Mouse (Mus musculus) hindbrain, embryonic 11.5 days (tissue): ENCODE data around the gene Npvf. TPM values are rescaled to one million over a fixed set of nuclear protein-coding genes. Genes with fewer than 3 reads are reported as not detected.

Source experiments
- ATAC-seq: fragments of 200-750 bp; cut with Nextera tagmentation; 2 replicates; pipeline ENCODE4 v1.8.0; 2017; ENCODE audit warnings: mild to moderate bottlenecking, moderate TSS enrichment, moderate library complexity; ENCODE audit not compliant: low FRiP score
- DNase-seq: peaks from one replicate; pipeline ENCODE4 v3.0.0-alpha.2; 2015; ENCODE audit warnings: low spot score
- H3K27ac ChIP-seq: fragments of 300-500 bp; sonication (generic); 2 replicates; pipeline ENCODE4 v1.5.1; 2014; ENCODE audit warnings: mild to moderate bottlenecking, low read depth, low read length
- H3K27me3 ChIP-seq: fragments of 300-500 bp; sonication (generic); 2 replicates; pipeline ENCODE4 v1.6.1; 2014; ENCODE audit warnings: mild to moderate bottlenecking, low read length, moderate library complexity, mixed read lengths; ENCODE audit not compliant: control insufficient read depth, insufficient read depth
- H3K36me3 ChIP-seq: fragments of 300-500 bp; sonication (generic); 2 replicates; pipeline ENCODE4 v1.6.1; 2014; ENCODE audit warnings: mild to moderate bottlenecking, low read length, moderate library complexity, mixed read lengths; ENCODE audit not compliant: control insufficient read depth, insufficient read depth
- H3K4me1 ChIP-seq: fragments of 300-500 bp; sonication (generic); replicated peaks from 2 replicates; pipeline ENCODE4 v1.6.1; 2014; ENCODE audit warnings: low read length, mixed read lengths; ENCODE audit not compliant: control insufficient read depth, insufficient read depth
- H3K4me2 ChIP-seq: fragments of 300-500 bp; sonication (generic); replicated peaks from 2 replicates; pipeline ENCODE4 v1.6.1; 2014; ENCODE audit warnings: mild to moderate bottlenecking, low read depth, low read length
- H3K4me3 ChIP-seq: fragments of 300-500 bp; sonication (generic); 2 replicates; pipeline ENCODE4 v1.5.1; 2014; ENCODE audit warnings: low read depth, low read length
- H3K9ac ChIP-seq: fragments of 300-500 bp; sonication (generic); 2 replicates; pipeline ENCODE4 v1.6.1; 2014; ENCODE audit warnings: low read depth, low read length
- H3K9me3 ChIP-seq: fragments of 300-500 bp; sonication (generic); 2 replicates; pipeline ENCODE4 v1.6.1; 2016; ENCODE audit warnings: low read length; ENCODE audit not compliant: control insufficient read depth
- WGBS: fragments of 180-500 bp; shearing (Covaris S2); extraction: QIAGEN DNeasy Blood & Tissue Kit; methylation state at CpG from one replicate; pipeline ENCODE4 v1.1.7; 2014; 5-methylcytosine and 5-hydroxymethylcytosine counted together
- polyA plus RNA-seq: library from polyadenylated mRNA; unstranded; fragments of >200 nt; fragmentation: Nextera tagmentation; extraction: Ambion mirVana; gene quantifications from 2 replicates; pipeline ENCODE4 v1.2.1, GENCODE M21; 2014

Npvf gene
- polyA plus RNA-seq, result not detected in 2 replicates

DNA sequence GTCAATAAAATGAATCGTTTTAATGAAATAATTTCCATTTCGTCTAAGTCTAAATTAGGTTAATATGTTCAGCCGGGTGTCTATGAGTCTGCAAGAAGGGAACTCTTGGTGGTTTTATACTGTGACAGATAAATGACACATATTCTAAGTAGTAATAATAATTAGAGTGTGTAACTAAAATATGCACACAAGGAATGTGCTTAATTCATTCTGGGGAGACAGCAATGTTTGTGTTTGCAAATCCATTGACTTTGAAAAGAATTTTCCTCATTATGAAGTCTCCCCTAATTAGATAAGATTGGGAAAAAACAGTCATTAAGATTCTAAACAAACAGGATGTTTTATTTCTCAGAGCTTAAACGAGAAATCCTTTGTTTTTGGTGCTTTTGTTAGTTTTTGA is at the start of gene Npvf:
TSS of gene Npvf (minus strand) at position 84 of the 400 bp plus-strand sequence.
- Histone ChIP-seq H3K9me3 (no peaks in the 10 kb centered on the region), H3K4me2 (no peak within 1 kb of the TSS), H3K27me3 (no peaks in the 10 kb centered on the region), H3K4me3 (no peak within 1 kb of the TSS), H3K9ac (no peak within 1 kb of the TSS), H3K36me3 (no peaks in the 10 kb centered on the region), H3K27ac (no peak within 1 kb of the TSS), H3K4me1 (no peaks in the 10 kb centered on the region)
- ATAC-seq (no peak), DNase-seq (no peak)
- 81% methylated on average over 4 of the region's 4 CpGs for WGBS

DNA sequence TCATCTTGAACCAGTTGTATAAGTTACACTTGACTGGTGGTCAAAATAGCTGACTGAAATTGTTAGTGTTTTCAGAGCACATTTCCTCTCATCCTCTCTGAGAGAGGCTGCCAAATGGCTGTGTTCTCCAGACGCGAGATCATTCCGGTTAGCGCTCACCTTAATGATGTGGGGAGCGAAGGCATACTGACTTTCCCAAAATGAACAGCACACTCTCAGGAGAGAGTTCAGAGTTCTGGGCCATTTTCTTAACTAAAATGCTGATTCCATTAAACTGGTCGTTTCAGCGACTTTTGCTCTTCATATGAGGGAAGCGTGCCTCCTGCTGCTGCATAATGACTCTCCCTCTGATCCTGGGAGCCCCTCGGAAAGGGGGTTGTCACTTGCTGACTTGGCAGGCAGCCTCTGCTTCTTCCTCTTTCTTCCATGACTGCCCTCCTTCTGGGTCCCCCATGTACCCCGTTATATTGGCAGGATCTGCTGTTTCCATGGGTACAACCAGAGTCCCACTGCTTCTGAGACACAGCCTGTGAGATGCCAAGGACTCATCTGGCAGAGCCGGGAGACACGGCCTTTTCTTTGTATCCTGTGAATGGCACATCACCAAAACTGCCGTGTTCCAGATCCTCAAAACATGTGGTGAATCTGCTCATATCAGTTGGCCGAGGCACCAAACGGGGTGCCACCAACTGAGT is 35.0 kb upstream of the Npvf start:
- Histone ChIP-seq H3K27ac (no peak overlapping the region), H3K4me2 (no peak overlapping the region), H3K9ac (no peak overlapping the region), H3K36me3 (no peaks in the 10 kb centered on the region), H3K4me3 (no peak overlapping the region), H3K4me1 (no peaks in the 10 kb centered on the region), H3K27me3 (no peaks in the 10 kb centered on the region), H3K9me3 (no peaks in the 10 kb centered on the region)
- no peak for DNase-seq
- no peak for ATAC-seq
- WGBS, result 75% methylated on average over 15 of the region's 15 CpGs

DNA sequence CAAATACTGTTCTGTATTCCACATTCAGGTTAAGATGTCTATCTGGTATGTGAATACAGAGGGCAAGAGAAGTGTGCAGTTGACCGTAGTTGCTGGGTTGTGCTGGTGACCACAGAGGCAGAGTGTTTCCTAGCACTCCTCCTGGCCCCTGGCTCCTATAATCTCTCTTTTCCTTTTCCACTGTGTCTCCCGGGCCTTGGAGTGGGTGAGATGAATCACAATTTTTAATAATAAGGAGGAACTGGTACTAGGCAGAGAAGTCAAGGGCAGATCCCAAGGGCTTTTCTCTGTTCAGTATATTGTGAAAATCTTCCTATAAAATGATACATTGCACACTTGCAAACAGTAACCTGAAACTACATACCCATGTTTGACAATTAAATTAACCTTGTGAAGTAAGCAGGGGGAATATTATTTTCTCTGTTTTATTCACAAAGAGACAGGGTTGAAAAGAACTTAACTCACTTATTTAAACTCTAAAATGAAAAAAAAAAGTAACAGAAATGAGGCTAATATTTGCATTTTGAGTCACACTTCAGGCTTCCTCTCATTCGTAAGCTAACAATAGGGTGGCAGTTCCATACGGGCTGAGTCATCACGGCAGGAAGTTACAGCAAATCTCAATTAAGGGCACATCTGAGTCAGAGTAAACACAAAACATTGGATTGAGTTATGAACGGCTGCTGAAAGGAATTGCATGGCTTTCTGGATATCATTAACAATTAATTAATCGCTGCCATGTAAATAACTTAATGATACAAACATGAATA is 30.6 kb upstream of the Npvf start:
- Histone ChIP-seq H3K4me1 (no peaks in the 10 kb centered on the region), H3K36me3 (no peaks in the 10 kb centered on the region), H3K9ac (no peak overlapping the region), H3K27me3 (no peaks in the 10 kb centered on the region), H3K9me3 (no peaks in the 10 kb centered on the region), H3K4me2 (no peak overlapping the region), H3K27ac (no peak overlapping the region), H3K4me3 (no peak overlapping the region)
- DNase-seq (no peak), ATAC-seq (no peak)
- WGBS, result 68% methylated on average over 7 of the region's 7 CpGs

DNA sequence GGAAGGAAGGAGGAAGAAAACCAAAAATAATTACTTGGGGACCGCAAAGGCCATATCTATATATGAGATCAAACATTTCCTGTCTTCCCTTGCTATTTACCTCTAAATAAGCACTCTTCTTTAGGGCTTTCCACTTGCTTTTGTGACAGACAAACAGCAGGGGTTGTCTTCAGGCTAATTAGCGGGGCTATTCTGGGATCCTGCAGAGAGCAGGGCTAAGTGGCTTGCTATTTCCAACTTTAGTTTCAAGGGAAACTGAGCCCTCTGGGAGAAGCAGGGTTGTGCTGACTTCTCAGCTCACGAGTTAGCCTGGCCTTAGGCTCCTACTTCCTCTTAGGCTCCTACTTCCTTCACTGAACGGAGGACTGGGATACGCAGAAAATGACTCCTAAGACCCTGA is 27.3 kb upstream of the Npvf start:
- no peaks in the 10 kb centered on the region for H3K27me3 ChIP-seq
- ATAC-seq (no peak), DNase-seq (no peak)
- H3K9me3 ChIP-seq, result no peaks in the 10 kb centered on the region
- H3K4me2 ChIP-seq, result no peak overlapping the region
- no peak overlapping the region for H3K9ac ChIP-seq
- 37% methylated on average over 5 of the region's 5 CpGs for WGBS
- no peak overlapping the region for H3K27ac ChIP-seq
- H3K4me3 ChIP-seq, result no peak overlapping the region
- H3K36me3 ChIP-seq, result no peaks in the 10 kb centered on the region
- H3K4me1 ChIP-seq, result no peaks in the 10 kb centered on the region

DNA sequence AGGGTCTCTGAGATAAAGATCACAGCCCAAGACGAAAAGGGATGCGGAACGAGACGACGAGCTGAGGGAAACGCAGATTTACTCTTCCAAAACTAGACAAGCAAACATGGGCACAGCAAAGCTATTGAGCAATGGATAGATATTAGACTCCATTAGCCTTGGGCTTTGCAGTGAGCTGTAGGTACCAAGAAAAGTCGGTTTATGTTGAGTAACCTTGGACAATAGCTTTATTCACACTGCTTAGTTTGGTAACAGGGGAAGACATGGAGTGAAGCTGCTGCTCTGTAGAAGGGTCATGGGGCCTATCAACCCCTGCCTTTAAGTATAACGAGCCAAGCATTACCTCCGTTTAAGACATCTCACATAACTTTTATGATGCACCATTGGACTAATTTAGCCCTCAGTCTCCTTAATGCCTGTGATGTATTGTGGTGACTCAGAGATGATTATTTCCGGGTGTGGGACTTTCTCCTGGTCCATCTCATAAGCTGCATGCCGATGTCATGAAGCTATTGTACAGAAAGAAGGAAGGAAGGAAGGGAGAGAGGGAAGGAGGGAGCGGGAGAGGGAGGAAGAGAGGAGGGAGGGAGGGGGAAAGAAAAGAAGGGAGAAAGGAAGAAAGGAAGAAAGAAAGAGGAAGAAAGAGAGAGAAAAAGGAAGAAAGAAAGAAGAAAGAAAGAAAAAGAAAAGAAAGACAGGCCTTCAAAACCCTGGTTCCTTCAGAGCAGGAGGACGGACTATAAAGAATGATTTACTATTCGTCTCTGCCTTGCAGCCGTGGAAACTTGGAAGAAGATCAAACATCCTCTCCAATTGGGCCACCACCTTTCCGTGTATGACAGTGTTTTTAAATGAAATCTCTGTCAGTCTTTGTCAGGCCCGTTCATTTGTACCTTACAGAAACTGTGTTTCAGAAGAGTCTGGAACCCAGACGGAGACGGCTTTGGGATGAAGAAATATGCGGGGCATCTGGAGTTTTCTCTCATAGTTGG is 26.3 kb upstream of the Npvf start:
- H3K27ac ChIP-seq, result no peak overlapping the region
- DNase-seq, result no peak
- no peak for ATAC-seq
- WGBS, result 76% methylated on average over 20 of the region's 20 CpGs
- no peaks in the 10 kb centered on the region for H3K4me1 ChIP-seq
- H3K27me3 ChIP-seq, result no peaks in the 10 kb centered on the region
- H3K9me3 ChIP-seq, result no peaks in the 10 kb centered on the region
- H3K9ac ChIP-seq, result no peak overlapping the region
- no peak overlapping the region for H3K4me3 ChIP-seq
- H3K36me3 ChIP-seq, result no peaks in the 10 kb centered on the region
- H3K4me2 ChIP-seq, result no peak overlapping the region

DNA sequence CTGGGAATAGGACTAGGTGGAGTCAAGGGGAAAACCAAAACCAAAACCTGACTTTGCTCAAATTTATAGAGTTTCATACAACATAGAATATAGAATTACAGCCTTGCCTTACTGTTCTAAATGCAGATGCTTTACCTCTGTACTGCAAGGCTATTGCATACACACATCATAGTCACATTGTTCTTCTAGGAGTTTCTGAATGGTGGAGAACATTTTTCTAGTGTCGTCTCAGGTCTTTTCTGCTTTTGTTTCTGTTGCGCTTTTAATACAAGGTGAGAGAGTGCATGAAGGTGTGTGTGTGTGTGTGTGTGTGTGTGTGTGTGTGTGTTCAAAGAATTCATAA is 25.2 kb upstream of the Npvf start:
- Histone ChIP-seq H3K4me3 (no peak overlapping the region), H3K9me3 (no peaks in the 10 kb centered on the region), H3K4me1 (no peaks in the 10 kb centered on the region), H3K9ac (no peak overlapping the region), H3K27me3 (no peaks in the 10 kb centered on the region), H3K4me2 (no peak overlapping the region), H3K36me3 (no peaks in the 10 kb centered on the region), H3K27ac (no peak overlapping the region)
- ATAC-seq (no peak), DNase-seq (no peak)
- WGBS, result 90% methylated on average over 2 of the region's 2 CpGs

DNA sequence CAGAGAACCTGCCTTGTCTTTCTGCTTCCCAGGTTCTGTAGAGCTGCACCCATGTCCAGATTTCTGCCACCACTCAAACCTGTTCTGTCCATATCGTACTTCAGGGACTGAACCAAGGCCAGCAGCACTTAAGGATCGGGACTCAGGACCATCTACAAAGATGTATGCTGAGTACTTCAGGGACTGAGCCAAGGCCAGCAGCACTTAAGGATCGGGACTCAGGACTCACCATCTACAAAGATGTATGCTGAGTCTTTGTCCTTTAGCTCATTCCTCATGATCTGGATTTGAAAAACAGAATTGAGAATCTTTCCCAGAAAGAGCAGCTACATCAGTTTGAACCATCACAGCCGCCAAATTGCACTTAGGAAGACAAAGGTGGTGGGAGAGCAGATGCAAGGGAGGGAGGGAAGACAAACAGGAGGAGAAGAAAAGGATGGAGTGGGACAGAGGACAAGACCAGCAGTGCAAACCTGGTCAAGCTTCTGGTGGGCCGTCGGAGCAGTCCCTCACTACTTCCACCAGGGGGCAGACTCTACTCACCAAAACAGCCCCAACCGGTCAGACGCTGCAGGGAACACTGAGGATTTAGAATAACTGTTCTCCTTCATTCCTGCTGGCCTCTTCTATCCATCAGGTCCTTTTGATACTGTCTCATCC is 24.7 kb upstream of the Npvf start:
- no peak overlapping the region for H3K4me2 ChIP-seq
- H3K4me3 ChIP-seq, result no peak overlapping the region
- H3K36me3 ChIP-seq, result no peaks in the 10 kb centered on the region
- ATAC-seq, result peak; percentile 71; the same call in 1 of the 2 replicates
- peak; percentile 89 for DNase-seq
- WGBS, result 30% methylated on average over 8 of the region's 8 CpGs
- no peaks in the 10 kb centered on the region for H3K4me1 ChIP-seq
- no peaks in the 10 kb centered on the region for H3K9me3 ChIP-seq
- no peaks in the 10 kb centered on the region for H3K27me3 ChIP-seq
- H3K9ac ChIP-seq, result no peak overlapping the region
- H3K27ac ChIP-seq, result no peak overlapping the region

DNA sequence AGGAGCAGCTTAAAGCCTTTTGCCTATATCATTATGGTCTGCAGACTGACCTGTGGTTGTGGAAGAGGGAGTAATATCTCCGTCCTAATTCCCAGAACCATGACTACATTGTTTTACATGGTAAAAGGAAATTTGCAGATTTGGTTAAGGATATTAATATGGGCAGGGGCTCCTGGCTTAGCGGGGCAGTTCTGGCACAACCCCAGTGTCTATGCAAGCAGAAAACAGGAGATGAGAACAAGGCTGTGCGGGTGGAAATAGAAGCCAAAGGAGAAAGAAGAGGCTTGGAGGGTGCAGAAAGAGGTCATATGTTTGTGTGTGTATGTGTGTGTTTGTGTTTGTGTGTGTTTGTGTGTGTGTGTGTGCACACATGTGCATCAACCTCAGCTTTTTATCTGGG is 17.0 kb upstream of the Npvf start:
- no peak overlapping the region for H3K4me3 ChIP-seq
- 88% methylated on average over 3 of the region's 3 CpGs for WGBS
- H3K4me1 ChIP-seq, result no peaks in the 10 kb centered on the region
- no peak overlapping the region for H3K4me2 ChIP-seq
- H3K27ac ChIP-seq, result no peak overlapping the region
- ATAC-seq, result no peak
- no peaks in the 10 kb centered on the region for H3K36me3 ChIP-seq
- DNase-seq, result no peak
- H3K9me3 ChIP-seq, result no peaks in the 10 kb centered on the region
- H3K27me3 ChIP-seq, result no peaks in the 10 kb centered on the region
- no peak overlapping the region for H3K9ac ChIP-seq
